9 mouse cellular contexts compared by ENCODE assay signal in the genomic region with DNA sequence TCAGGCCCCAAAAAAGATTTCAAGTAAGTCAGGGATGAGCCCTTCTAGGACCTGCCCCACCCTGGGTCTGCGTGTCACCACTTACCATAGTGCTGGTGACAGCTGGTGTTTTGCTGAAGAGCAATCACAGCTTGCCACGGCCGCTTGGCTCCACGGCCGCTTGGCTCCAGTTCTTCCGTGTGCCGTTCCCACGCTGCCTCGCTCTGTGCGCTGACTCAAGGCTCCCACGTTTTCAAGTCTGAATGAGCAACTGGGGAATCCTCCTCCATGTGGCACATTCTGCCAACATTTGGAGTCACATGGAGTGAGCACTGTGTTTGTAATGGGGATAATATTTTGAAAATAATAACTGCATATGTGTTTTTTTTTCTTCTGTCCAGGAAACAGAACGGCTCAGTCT. TPM values are rescaled to one million over a fixed set of nuclear protein-coding genes. Genes with fewer than 3 reads are reported as not detected.
A peak's percentile ranks its signal among the peaks of the same experiment; 100 is the strongest.
DNase-seq lines count a peak whose midpoint lies in the region; ATAC-seq lines count a peak whose summit lies in the region.
"Had no signal": no experiment of that assay in that cellular context is flagged by ENCODE, and none has a peak within 500 bp of the region (broad histone marks: within the 10 kb centered on the region; RNA-seq: fewer than 3 reads in every experiment).

No protein-coding gene starts in this region.

- intact Hi-C loops in left cerebral cortex, postnatal 25 days (cut with DNase I): loop anchor here (1.0 kb wide), 1 partner anchor 53 kb away; a partner anchor contains a TSS

- no peak overlapping the region for H3K27ac ChIP-seq in forebrain, embryonic 15.5 days (replicated peaks)
- H3K27ac ChIP-seq in forebrain, embryonic 12.5 days: no peak overlapping the region

- 55% methylated on average over 12 of the region's 12 CpGs for WGBS in forebrain, embryonic 15.5 days
- 85% methylated on average over 12 of the region's 12 CpGs for WGBS in forebrain, embryonic 12.5 days

- H3K9me3 ChIP-seq in forebrain, embryonic 15.5 days: no peaks in the 10 kb centered on the region
- H3K9me3 ChIP-seq in forebrain, embryonic 12.5 days: no peaks in the 10 kb centered on the region

- no peaks in the 10 kb centered on the region for H3K4me1 ChIP-seq in forebrain, embryonic 15.5 days
- H3K4me1 ChIP-seq in forebrain, embryonic 12.5 days: peaks cover 9% of the 10 kb centered on the region; the same call in 1 of the 2 replicates

- H3K4me2 ChIP-seq in forebrain, embryonic 15.5 days (replicated peaks): no peak overlapping the region
- H3K4me2 ChIP-seq in forebrain, embryonic 12.5 days: no peak overlapping the region

- no peak overlapping the region for H3K9ac ChIP-seq in forebrain, embryonic 15.5 days (replicated peaks)
- no peak overlapping the region for H3K9ac ChIP-seq in forebrain, embryonic 12.5 days

- no peaks in the 10 kb centered on the region for H3K27me3 ChIP-seq in forebrain, embryonic 15.5 days
- no peaks in the 10 kb centered on the region for H3K27me3 ChIP-seq in forebrain, embryonic 12.5 days

- H3K4me3 ChIP-seq in forebrain, embryonic 15.5 days: no peak overlapping the region
- H3K4me3 ChIP-seq in forebrain, embryonic 12.5 days (replicated peaks): no peak overlapping the region

- ATAC-seq in forebrain, embryonic 15.5 days (replicated peaks): peak; percentile 65
- ATAC-seq in forebrain, embryonic 12.5 days (ENCODE audit: low FRiP score): no peak
- no peak for ATAC-seq in megakaryocyte, adult 5-6 weeks (ENCODE audit: poor library complexity, severe bottlenecking)

- H3K36me3 ChIP-seq in forebrain, embryonic 15.5 days: peaks cover 3% of the 10 kb centered on the region; the same call in 1 of the 2 replicates
- no peaks in the 10 kb centered on the region; the same call in 1 of the 2 replicates for H3K36me3 ChIP-seq in forebrain, embryonic 12.5 days (replicated peaks)

- DNase-seq in cerebellum, adult 18-20 months: peak; percentile 39 to 49
- DNase-seq in frontal cortex, postnatal 36 days (ENCODE audit: low spot score in 2 of 2): peak; percentile 66 to 74
- DNase-seq in left cerebral cortex, postnatal 25 days (ENCODE audit: low spot score in 2 of 2): peak; percentile 68 to 91
- DNase-seq in kidney, adult 9 months: no peak
- no peak for DNase-seq in kidney, postnatal 25 days
- DNase-seq: kidney, postnatal 10 days had no signal

RNA-seq across cellular contexts. Expression of a gene that starts 52.2 kb away (rescaled TPM):
- polyA plus RNA-seq in forebrain, embryonic 15.5 days (2015; fragmentation: Nextera tagmentation; extraction: Ambion mirVana): 0.23 and 0.25 TPM in 2 replicates
- polyA plus RNA-seq in forebrain, embryonic 12.5 days (2016; fragmentation: Nextera tagmentation; extraction: Ambion mirVana): 0.23 and 0.29 TPM in 2 replicates
- total RNA-seq in left cerebral cortex, postnatal 25 days (2021): 10 to 100 TPM in 1 of 2 experiments, 1 to 10 TPM in 1; 4.3 to 10.7 TPM
- not detected in 2 replicates for total RNA-seq in megakaryocyte, adult 5-6 weeks (2015)
- total RNA-seq in megakaryocyte, adult 5-6 weeks (2017): not detected in 2 replicates

Comparison
In these comparisons a context has a peak if more than half of its experiments do, and no peak if none do; other contexts are left out.
1. DNase-seq: peak in cerebellum, adult 18-20 months (2 of 2), frontal cortex, postnatal 36 days (2 of 2) and left cerebral cortex, postnatal 25 days (2 of 2); none in kidney, adult 9 months (single experiment) and kidney, postnatal 25 days (0 of 2).
2. RNA of a gene that starts 52.2 kb away (total RNA-seq): 4.3 to 10.7 TPM in left cerebral cortex, postnatal 25 days; not detected in megakaryocyte, adult 5-6 weeks; every median in the first group is over 4 times any median in the second.